1 mouse cellular context compared by ENCODE assay signal in the genomic region with DNA sequence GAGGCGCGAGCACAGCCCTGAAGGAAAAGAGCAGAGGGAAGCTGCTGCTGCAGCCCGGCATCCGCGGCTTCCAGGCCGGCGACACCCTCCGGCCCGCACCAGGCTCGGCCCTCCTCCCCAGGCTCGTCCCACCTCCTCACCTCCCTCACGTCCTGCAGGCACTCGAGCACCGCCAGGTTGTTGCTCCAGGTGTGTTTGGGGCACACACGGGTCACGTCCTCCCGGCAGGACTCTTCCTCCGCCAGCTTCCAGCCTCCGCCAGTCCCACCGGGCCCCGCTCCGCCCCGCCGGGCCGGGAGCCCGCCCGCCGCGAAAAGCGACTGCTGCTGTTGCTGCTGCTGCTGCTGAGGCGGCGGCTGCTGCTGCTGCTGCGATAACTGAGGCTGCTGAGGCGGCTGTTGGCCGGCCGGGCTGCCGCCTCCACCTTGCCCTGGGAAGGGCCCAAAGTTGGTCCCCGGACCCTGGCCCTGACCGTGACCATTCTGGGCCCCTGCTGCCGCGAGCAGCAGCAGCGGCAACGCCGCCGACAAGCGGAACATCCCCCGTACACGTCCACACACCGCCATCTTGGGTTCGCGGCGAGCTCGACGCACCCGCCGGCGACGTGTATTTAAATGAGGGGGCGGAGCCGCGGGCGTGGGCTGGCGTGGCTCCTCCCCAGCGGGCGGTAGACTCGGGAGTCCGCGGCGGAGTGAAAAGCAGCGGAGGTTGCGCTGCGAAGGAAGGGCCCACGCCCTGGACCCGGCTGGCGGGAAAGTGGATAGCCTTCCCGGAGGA.
TF ChIP-seq lines count a peak whose summit lies in the region.

Gene Glg1 (minus strand): TSS at position 586 of the 777 bp plus-strand sequence.

TF ChIP-seq in CH12.LX, 34 proteins besides CTCF, POLR2A, EP300 and RAD21 (continued from another document):
- peak; percentile 96 for TF ChIP-seq UBTF (IDR thresholded peaks at IDR 0.05; ENCODE audit: low read depth, low read length)
- TF ChIP-seq HCFC1 (IDR thresholded peaks at IDR 0.05; ENCODE audit: low read depth, low read length): peak; percentile 59
- TF ChIP-seq ETS1 (conservative IDR thresholded peaks at IDR 0.05; ENCODE audit: low read depth, low read length): 0 out of 2 replicates have a peak, but pooled peaks have one; percentile 13
- no peak for TF ChIP-seq ZC3H11A (IDR thresholded peaks at IDR 0.05; ENCODE audit: low read depth, low read length)
- no peak for TF ChIP-seq PAX5 (IDR thresholded peaks at IDR 0.05; ENCODE audit: low read length)
- TF ChIP-seq BHLHE40 (IDR thresholded peaks at IDR 0.05; ENCODE audit: low read depth, low read length): 0 out of 2 replicates have a peak, but pooled peaks have one; percentile 7
- no peak for TF ChIP-seq E2F4 (IDR thresholded peaks at IDR 0.05; ENCODE audit: insufficient replicate concordance, low read depth, low read length)
- TF ChIP-seq CHD1 (IDR thresholded peaks at IDR 0.05; ENCODE audit: low read depth, low read length): peak; percentile 79; the same call in 1 of the 2 replicates
- TF ChIP-seq JUN (IDR thresholded peaks at IDR 0.05; ENCODE audit: insufficient read depth, low read depth, low read length): no peak
- no peak; the same call in 1 of the 2 replicates for TF ChIP-seq MEF2A (IDR thresholded peaks at IDR 0.05; ENCODE audit: borderline replicate concordance, low read depth, low read length)
- peak; percentile 92 for TF ChIP-seq TCF12 (IDR thresholded peaks at IDR 0.05; ENCODE audit: low read depth, low read length)
- 0 out of 2 replicates have a peak, but pooled peaks have one; percentile 55 for TF ChIP-seq KAT2A (IDR thresholded peaks at IDR 0.05; ENCODE audit: insufficient replicate concordance, low read length)
- TF ChIP-seq USF1 (IDR thresholded peaks at IDR 0.05; ENCODE audit: low read depth, low read length): no peak
- no peak for TF ChIP-seq SMC3 (IDR thresholded peaks at IDR 0.05; ENCODE audit: low read depth, low read length)
- TF ChIP-seq IRF4 (IDR thresholded peaks at IDR 0.05; ENCODE audit: low read depth, low read length): peak; percentile 46
- no peak for TF ChIP-seq MAFK (IDR thresholded peaks at IDR 0.05; ENCODE audit: insufficient replicate concordance, low read length)
- TF ChIP-seq ZNF384 (IDR thresholded peaks at IDR 0.05; ENCODE audit: low read depth, low read length): 0 out of 2 replicates have a peak, but pooled peaks have one; percentile 9
- no peak for TF ChIP-seq MYC (IDR thresholded peaks at IDR 0.05; ENCODE audit: low read depth, low read length)
- TF ChIP-seq MAZ (IDR thresholded peaks at IDR 0.05; ENCODE audit: low read depth, low read length): peak; percentile 58; the same call in 1 of the 2 replicates
- peak; percentile 36; the same call in 1 of the 2 replicates for TF ChIP-seq CHD2 (IDR thresholded peaks at IDR 0.05; ENCODE audit: low read length)
- TF ChIP-seq USF2 (conservative IDR thresholded peaks at IDR 0.05; ENCODE audit: low read depth, low read length): no peak
TF ChIP-seq in CH12.LX: peak in this region for 19.
